Mouse (Mus musculus): ENCODE results near the gene Arfgap2.

The Arfgap2 gene

DNA sequence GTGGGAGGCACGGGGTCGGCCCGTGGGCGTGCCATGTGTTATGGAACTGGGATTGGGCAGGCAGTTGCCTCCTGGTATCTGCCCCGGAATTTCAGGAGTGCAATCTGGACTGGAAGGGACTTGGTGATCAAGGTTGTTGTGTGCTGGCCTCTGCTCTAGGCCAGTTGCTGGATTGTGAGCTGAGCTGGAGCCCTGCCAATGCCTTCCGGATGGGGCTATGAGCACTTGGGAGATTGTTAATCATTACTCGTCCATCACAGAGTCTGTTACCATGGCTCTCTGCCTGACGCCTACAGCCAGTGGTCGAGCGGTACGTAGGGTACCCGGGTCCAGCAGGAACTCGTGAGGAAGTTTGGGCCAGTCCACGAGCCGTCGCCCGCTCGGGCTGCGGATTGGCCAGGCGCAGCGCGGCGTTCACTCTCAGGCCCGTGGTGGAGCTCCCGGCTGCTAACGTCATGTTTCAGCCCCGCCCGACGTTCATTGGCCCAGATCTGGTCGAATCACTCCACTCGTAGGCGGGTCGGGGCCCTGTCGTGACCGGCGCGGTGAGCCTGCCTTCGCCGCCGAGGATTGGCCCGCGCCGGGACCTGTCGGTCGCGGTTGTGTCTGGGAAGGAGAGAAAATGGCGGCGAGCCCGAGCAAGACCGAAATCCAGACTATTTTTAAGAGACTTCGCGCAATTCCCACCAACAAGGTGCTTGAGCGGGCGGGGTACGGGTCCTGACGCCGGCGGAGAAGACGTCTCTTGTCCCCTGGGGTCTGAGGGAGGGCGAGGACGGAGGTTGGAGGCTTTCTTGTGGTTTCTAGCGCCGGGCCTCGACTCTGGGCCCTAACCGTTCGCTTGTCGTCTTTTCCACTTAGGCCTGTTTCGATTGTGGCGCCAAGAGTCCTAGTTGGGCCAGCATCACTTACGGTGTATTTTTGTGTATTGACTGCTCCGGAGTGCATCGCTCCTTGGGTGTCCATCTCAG, at the start of gene Arfgap2:
Arfgap2 (plus strand) TSS at position 264 of the 971 bp plus-strand sequence.
- DNase-seq (ENCODE audit: inconsistent ontology term): peak; percentile 98

DNA sequence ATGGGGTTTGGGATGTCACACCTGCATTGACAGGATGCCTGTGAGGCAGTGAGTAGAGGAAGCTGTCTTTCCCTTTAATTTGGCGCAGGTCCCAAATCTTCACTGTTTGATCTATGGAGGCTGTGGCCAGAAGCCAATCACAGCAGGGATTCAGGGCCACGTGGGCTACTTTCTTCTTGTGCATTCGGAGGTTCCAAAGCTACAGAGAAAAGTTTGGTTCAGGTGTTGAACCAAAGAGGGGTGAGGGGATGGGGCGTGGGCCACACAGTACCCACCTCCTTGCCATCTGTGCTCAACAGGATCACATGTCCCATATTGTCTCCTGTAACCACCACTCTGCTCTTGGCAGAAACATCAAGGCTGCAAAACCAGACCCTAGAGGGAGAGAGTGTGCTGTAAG, 47.7 kb upstream of the Arfgap2 start:
- no peak for DNase-seq (ENCODE audit: inconsistent ontology term)

DNA sequence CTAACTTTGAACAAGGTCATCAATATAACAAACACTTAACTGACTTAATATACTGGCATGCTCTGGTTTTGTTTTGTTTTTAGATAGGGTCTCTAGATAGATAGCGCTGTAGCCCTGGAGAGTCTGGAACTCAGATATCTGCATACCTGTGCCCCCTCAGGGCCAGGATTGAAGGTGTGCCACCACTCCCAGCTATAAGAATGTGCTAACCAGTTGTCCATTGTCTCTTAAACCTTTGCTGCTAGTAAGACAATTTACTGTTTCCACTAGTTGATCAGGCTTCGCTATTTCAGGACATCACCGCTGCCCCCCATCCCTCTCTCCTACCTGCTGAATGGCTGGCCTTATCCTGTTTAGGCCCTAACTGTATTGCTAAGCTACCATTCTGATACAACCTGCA, 44.3 kb upstream of the Arfgap2 start:
- no peak for DNase-seq (ENCODE audit: inconsistent ontology term)

DNA sequence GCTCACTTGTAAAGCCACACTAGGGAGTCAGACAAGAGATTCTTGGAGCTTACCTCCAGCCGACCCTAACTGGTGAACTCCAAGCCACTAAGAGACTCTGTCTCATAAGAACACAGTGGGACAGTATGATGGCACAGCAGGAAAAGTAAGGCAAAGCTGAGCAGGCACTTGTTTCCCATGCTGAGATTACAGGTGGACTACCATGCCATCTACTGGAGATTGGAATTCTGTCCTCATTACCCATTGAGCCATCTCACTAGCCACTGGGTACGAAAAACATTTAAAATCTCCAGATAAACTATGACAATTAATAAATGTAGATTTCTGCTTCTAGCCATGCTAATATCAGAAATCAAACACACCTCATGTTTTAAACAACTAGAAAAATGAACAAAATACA, 41.2 kb upstream of the Arfgap2 start:
- DNase-seq (ENCODE audit: inconsistent ontology term): no peak

GRCm38 (mm10) chr2:91229735-91230134, 35.0 kb upstream of the Arfgap2 start:
- no peak for DNase-seq (ENCODE audit: inconsistent ontology term)

- peak; percentile 99 for DNase-seq (ENCODE audit: inconsistent ontology term)
Measured at GRCm38 (mm10) chr2:91236601-91237510, 27.9 kb upstream of the Arfgap2 start, which contains the start of gene Ddb2. TSS of gene Ddb2 (minus strand) at chr2:91236982.

GRCm38 (mm10) chr2:91237511-91238080, 27.2 kb upstream of the Arfgap2 start:
- DNase-seq (ENCODE audit: inconsistent ontology term): peak; percentile 76

DNA sequence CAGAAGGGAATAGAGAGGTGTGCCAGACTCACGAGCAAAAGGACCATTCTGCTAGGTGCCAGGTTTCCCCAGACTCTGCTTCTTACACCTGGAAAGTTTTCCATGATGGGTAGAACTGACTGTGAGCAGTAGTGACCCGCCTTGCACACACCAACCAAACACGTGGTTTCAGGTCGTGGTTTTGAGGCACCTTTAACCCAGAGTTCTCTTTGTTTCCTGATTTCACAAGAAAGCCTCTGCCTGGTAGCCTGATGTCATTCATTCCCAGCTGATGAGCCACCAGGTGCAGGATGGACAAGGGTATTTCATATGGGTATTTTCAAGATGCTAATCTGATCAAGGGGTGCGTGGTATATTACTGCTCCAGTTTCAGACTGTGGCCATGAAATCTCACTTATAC, 22.2 kb upstream of the Arfgap2 start:
- DNase-seq (ENCODE audit: inconsistent ontology term): peak; percentile 14

DNA sequence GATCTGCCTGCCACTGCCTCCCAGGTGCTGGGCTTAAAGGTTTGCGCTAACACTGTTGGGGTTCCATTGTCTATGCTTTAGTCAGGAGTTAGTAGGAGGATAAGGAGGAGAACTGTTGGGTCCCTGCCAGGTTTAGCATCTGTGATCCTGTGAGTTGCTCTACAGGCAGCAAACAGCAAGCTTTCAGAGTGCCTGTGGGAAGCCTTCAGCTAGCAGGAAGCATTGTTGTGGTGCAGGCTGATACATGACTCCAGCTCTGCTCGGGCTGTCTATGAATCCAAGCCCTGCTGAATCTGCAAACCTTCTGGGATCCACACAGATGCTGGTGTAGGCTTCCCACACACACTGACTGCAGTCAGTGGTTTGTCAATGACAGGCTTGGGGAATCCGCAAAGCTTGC, 21.4 kb upstream of the Arfgap2 start:
- DNase-seq (ENCODE audit: inconsistent ontology term): peak; percentile 67

GRCm38 (mm10) chr2:91244557-91245228, 20.1 kb upstream of the Arfgap2 start:
- DNase-seq (ENCODE audit: inconsistent ontology term): no peak

DNA sequence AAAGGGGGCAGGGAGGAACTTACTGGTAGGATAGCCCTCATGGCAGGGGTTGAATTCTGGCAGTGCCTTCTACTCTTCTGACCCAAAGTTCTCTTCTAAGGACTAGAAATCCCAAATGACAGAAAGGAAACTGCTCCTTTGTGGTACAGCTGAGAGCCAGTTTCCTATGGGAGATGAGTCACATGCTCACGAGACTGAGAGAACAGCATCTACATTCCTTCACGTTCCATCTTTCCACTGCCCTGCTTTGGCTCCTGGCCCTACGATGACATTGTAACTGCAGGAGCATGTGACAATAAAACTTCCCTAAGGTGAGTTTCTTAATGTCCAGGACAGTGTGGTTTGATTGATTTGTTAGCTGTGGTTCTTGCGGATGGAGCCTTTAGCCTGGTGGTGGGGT, 16.4 kb upstream of the Arfgap2 start:
- peak; percentile 59 for DNase-seq (ENCODE audit: inconsistent ontology term)

DNA sequence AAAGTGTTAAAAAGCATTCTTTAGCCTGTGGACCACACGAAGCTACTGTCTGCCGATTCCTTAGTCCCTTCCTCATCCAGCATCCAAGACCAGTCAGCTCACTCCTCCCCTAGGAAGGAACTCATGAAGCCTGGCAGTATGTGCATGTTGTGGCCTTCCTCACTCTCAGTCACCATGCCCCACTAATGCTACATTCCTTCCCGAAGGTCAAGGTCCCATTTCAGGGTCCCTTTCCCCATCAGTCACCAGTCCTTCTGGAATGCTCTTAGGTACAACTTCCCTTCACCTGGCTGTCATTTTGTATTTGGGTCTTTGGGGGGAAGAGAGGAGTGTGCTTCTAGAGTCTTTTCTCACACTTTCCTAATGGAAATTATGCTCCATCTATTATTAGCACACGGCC, 12.8 kb upstream of the Arfgap2 start:
- DNase-seq (ENCODE audit: inconsistent ontology term): no peak

DNA sequence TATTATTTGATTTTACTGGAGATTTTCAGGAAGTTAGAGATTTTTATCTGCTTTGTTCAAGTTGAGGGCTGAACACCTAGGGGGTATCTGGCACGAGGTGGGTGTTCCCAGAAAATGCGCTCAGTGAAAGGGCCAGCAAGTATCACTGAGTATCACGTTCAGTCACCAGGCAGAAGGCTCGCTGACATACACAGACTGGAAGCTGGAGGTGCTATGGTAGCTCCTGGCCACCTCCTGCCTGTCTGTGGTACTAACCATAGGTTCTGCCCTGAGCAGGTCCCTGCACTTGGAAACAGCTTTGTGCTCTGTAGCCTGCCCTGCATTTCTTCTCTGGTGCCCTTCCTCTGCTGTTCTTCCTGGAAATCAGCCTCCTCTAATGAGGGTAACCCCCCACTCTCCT, 12.3 kb upstream of the Arfgap2 start:
- no peak for DNase-seq (ENCODE audit: inconsistent ontology term)

DNA sequence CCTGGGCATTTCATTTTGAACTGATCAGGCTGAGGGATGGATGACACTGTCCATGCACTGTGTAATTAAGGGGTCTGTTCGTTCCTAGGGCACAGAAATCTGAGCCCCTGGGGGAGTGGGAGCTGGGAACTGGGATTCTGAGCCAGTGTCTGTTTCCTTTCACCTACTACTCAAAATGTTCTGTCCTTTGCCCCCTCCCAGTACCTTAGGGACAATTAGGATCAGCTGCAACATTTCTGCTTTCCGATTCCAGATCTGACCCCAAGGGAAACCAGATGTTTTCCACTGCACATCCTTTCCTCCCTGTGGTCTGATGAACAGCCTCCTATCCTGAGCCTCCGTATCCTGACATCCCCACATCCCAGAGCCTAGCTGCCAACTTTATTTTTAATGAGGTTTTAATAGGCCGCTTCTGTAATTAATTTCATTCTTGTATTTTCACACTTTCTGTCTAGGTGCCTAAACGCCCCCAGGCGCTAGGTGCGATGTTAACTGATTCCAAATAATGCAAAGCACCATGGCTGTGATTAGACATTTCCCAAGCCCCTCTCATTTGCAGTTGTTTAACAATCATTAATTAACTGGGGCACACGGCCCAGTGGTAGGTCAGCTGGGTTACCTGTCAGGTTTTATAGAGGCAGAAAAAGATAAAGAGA, 9.9 kb upstream of the Arfgap2 start:
- no peak for DNase-seq (ENCODE audit: inconsistent ontology term)

- DNase-seq (ENCODE audit: inconsistent ontology term): peak; percentile 33
Measured at GRCm38 (mm10) chr2:91255661-91256150, 9.1 kb upstream of the Arfgap2 start, which contains the start of gene Pacsin3. TSS of gene Pacsin3 (plus strand) at chr2:91255954.

GRCm38 (mm10) chr2:91256256-91257125, 8.3 kb upstream of the Arfgap2 start:
- DNase-seq (ENCODE audit: inconsistent ontology term): peak; percentile 82

- peak; percentile 83 for DNase-seq (ENCODE audit: inconsistent ontology term)
Measured at GRCm38 (mm10) chr2:91257126-91257980, 7.4 kb upstream of the Arfgap2 start.

DNA sequence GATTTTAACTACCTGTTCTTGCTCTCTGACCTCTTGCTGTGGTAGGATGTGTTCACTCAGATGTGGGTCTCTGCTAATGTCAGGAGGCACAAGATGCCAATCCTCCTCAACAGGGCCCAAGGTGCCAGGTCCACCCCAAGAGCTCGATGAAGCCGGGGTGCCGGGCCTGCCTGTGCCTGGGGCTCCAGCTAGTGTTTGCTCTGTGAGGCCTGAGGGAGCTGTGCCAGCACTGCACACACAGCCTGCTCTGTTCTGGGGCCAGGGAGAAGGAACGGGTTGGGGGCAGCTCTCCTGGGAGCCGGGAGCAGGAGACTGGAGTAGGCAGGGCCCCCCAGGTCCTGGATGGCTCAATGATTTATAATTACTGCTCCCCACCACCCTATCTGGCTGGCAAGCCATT, 6.7 kb upstream of the Arfgap2 start:
- DNase-seq (ENCODE audit: inconsistent ontology term): peak; percentile 48

DNA sequence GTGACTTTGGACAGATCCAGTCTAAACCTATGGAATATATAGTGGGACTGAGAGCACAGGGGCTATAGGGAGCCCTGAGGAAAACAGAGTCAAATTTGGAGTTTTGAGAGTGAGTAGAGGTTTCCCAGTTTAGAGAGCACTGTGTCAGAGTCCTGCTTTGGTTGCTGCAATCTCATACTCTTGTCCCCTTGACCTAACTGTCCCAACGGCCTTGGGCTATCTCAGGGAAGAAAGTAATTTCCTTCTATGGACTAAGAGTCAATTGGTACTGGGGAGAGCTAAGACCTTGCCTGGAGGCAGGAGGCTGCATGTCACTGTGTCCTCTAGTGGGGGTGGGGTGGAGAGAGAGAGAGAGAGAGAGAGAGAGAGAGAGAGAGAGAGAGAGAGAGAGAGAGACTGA, 5.9 kb upstream of the Arfgap2 start:
- no peak for DNase-seq (ENCODE audit: inconsistent ontology term)
